Mouse (Mus musculus) left cerebral cortex, adult 9 months (tissue): Measurements from ENCODE around the gene I830077J02Rik.
"Not testable (repeated sequence)": the region's sequence is repeated elsewhere in the genome, so short reads cannot be mapped to it uniquely, and the experiment has no call there.

Experiments
- DNase-seq, 2 experiments: peaks; one replicate each; pipeline ENCODE4 v3.0.0; 2022; ENCODE audit warnings: low spot score in 2 of 2

The I830077J02Rik gene

DNA sequence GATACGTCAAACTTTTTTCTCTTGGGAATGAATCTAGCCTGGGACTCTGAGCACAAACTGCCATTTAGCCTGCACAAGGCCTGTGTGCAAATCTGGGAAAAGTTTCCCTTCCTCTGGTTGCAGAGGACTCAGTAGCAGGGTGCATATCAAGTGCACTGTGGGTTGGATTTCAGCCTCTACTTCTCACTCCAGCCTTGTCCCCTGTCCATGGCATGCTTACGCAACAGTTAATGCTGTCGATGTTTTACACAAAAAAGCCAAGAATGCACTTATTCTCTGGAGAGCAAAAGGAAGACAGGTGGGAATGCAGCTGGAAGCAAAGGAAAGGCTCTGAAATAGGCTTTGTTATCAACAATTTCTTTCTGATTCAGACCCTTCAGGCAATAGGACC lies 14.1 kb downstream of the I830077J02Rik start:
- no peak for DNase-seq

GRCm38 (mm10) chr3:105917656-105918354 lies 14.7 kb downstream of the I830077J02Rik start:
- DNase-seq: no peak

DNA sequence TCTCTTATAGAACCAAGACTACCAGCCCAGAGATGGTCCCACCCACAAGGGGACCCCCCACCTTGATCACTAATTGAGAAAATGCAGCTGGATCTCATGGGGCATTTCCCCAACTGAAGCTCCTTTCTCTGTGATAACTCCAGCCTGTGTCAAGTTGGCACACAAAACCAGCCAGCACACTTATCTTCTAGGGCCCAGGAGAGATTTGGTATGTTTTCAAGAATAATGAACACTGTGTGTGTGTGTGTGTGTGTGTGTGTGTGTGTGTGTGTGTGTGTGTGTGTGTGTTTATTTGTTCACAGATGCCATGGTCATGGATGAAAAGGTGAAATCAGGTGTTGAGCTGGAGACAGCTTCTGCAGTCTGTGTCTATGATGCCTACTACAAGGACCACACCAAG lies 16.0 kb downstream of the I830077J02Rik start:
- not testable (repeated sequence) for DNase-seq

DNA sequence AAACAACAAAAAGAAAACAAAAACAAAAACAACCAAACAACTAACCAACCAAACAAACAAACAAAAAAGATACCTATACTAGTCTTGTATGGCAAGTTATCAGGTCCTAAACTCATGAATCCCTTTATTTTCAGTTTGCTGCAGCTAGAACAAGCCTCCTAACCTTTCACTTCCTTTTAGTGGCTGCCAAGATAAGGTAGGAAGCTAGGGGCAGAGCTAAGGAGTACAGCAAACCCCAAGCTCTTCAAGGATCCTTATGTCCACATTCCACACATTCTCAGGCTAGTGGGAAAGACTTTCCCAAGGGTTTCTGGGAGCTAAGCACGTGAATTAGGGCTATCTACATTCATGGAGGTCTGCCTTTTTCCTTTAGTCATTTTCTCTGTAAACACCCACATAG lies 17.2 kb downstream of the I830077J02Rik start:
- DNase-seq: no peak

GRCm38 (mm10) chr3:105913839-105914681 lies 18.4 kb downstream of the I830077J02Rik start:
- no peak for DNase-seq

DNA sequence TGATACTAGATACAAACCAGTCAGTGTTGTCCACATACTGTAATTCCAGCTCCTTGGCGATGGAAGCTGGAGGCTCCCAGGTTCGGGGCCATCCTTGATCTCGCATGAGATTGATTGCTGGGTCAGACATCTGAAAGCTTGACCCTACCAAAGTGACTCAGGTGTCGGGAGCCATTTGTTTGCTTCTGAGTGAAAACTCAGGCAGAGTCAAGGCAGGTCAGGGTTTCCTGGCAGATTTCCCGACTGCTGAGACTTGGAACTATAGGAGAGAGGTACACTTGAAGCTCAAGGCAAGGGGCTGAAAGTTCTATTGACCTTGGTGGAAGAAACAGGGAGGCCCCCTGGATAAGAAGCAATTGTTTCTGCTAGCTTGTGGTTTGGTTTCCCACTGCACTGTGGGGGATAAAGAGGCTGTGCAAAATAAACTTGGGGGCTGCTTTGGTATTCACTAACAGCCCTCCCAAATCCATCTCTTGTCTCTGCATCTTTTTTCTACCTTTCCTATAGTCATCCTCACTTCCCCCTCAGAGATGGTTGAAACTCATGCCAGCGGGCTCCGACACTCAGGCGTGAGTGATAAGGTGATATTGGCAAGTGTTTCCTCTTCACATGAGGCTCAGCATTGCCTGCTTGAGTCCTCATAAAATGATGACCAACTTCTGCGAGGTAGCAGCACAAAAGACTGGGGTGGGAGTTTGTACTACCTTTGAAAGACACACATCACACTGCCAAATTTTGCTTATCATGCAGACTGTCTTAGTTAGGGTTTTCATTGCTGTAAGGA lies 20.2 kb downstream of the I830077J02Rik start:
- no peak for DNase-seq

DNA sequence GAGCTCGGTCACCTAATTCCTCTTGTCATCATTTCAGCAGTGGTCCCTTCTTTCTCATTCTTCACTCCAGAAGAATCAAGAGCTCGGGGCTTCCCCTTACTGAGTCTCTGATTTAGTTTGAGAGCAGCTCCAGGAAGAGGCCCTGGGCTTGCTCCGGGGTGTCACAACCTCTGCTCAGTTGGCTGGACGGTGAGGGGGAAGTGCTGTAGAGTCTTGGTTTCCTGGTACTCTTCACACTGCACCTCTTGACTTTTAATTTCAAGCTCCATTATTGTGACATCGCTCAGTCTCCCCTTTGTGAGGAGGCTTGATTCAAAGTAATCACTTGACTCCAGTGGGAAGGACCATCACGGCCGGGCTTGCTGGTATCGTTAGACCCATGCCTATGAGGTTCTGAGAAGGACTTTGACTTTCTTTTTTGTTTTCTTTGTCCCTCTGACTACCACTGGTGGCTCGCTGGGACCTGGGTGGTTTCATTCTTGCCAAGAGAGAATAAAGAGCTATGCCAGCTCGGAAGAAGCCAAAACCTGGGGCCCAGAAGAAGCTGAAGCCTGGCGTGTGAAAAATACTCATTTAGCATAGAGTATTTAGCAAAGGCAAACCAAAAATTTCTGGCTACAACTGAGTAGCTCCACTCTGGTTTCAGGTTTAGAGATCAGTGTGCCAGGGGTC lies 21.8 kb downstream of the I830077J02Rik start:
- no peak for DNase-seq

DNA sequence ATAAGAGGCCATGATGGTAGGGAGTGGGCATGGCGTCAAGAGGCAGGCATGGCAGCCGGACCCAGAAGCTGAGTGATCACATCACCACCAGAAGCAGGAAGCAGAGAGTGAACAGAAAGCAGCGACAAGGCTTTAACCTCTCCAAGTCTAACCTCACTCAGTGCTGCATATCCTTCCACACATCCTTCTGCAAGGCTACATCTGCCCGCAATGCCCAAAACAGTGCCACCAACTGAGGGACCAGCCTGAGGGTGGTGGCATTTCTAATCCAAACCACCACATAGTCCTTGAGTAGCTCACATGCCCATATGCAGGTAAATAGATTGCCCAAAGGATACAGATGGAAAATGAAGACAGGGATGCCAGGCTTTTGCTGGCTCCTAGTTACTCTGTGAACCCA lies 23.5 kb downstream of the I830077J02Rik start:
- no peak for DNase-seq

DNA sequence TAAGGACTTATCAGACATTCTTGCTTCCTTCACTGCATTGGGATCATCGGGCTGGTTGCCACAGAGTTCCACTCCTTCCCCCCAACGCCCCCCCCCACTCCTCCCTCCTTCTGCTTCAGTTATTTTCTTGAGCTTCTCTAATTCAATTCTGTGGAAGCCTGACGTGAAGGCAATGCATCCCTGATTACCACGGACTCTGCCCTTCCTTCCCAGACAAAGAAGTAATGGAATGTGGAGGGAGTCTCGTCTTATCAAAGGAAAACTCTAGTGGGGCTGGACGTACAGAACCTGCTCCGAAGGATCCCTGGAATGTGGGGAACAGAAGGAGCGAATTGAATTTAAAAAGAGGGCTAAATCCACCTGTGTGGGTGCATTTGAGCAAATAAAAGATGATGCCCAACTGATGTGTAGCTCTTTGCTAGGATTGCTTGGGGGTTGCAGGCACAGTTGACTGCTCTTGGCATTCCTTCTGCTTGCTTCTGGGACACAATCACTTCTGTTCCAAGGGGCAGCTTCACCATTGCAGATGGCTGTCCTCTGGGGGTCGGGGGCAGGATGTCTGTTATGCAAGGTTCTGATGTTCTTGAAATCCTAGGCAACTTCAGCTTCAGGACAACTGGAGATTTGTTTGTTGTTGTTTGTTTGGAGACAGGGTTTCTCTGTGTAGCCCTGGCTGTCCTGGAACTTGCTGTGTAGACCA lies 24.4 kb downstream of the I830077J02Rik start:
- DNase-seq: no peak

DNA sequence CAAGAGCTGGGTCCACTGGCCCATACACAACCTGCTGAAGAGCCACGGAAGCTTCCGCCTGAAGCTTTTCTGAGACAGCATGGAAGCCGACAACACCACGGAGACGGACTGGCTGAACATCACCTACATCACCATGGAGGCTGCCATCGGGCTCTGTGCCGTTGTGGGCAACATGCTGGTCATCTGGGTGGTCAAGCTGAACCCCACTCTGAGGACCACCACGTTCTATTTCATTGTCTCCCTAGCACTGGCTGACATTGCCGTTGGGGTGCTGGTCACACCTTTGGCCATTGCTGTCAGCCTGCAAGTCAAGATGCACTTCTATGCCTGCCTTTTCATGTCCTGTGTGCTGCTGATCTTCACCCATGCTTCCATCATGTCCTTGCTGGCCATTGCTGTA lies 27.7 kb downstream of the I830077J02Rik start:
- no peak for DNase-seq

DNA sequence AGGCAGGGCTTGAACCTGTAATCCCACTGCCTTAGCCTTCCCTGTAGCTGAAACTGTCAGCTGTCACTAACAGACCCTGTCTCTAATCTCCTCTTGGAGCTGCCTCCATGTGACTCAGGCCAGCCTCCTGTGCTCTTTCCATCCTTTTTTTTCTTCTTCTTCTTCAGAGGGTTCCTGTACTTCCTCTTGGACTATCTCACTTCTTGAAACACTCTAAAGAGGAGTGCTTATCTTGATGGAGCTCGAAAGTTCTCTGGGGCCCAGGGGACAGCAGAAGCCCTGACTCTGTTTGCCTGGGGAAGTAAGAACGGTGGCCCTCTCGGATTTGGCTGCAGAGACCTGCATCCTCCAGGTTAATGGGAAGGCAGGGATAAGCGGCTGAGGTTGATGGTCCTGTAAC lies 28.3 kb downstream of the I830077J02Rik start:
- no peak for DNase-seq

- no peak for DNase-seq
Observed at GRCm38 (mm10) chr3:105901468-105901867, 31.0 kb downstream of the I830077J02Rik start.

GRCm38 (mm10) chr3:105900716-105901115 lies 31.7 kb downstream of the I830077J02Rik start:
- DNase-seq: no peak

DNA sequence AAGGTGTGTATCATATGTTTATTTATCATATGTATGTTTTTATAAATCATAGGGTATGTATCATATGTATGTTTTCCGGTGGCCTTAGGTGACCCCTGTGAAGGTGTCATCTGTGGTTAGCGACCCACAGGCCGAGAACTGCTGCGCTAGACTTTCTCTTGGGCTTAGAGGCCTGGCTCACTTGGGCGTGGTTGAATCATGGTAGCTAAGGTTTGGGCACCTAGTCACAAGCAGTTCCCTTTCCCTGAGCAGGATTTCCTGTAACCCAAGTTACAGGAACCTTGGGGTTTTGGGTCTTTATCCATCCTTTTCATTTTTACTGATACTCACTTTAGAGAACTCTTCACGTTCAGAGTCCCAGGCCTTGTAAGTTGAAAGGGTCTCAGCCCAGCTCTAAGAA lies 32.2 kb downstream of the I830077J02Rik start:
- no peak for DNase-seq

GRCm38 (mm10) chr3:105899394-105900147 lies 32.9 kb downstream of the I830077J02Rik start:
- DNase-seq: peak in 1 of 2 experiments; percentile 87

DNA sequence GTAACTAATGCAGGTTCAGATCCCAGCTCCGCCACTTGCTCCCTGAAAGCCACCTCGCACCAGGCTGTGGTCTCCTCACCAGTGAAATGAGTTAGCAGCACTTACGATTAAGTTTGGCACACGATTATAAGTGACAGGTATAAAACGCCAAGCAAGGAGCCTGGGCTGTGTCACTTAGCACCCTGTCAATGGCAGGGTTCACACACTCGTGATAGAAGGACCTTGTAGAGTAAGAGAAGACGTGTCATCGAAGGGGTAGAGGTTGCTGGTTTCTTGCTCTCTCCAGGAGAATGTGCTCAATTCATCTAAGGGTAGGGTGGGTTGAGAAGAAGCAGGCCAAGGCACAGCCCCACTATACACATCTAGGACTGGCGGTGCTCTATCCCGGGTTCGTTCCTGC lies 33.6 kb downstream of the I830077J02Rik start:
- no peak for DNase-seq

GRCm38 (mm10) chr3:105898325-105898724 lies 34.1 kb downstream of the I830077J02Rik start:
- peak in 1 of 2 experiments; percentile 42 for DNase-seq

DNA sequence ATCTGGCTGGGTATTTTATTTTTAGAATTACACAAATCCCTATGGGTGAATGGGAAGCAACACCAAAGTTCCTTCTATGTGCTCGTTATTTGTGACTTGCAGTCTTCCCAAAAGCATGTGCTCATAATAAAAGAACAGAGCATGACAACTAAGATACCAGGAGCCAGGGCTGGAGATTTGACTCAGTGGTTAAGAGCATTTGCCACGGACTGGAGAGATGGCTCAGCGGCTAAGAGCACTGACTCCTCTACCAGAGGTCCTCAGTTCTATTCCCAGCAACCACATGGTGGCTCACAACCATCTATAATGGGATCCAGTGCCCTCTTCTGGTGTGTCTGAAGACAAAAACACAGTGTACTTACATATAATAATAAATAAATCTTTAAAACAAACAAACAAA lies 35.7 kb downstream of the I830077J02Rik start:
- DNase-seq: no peak

DNA sequence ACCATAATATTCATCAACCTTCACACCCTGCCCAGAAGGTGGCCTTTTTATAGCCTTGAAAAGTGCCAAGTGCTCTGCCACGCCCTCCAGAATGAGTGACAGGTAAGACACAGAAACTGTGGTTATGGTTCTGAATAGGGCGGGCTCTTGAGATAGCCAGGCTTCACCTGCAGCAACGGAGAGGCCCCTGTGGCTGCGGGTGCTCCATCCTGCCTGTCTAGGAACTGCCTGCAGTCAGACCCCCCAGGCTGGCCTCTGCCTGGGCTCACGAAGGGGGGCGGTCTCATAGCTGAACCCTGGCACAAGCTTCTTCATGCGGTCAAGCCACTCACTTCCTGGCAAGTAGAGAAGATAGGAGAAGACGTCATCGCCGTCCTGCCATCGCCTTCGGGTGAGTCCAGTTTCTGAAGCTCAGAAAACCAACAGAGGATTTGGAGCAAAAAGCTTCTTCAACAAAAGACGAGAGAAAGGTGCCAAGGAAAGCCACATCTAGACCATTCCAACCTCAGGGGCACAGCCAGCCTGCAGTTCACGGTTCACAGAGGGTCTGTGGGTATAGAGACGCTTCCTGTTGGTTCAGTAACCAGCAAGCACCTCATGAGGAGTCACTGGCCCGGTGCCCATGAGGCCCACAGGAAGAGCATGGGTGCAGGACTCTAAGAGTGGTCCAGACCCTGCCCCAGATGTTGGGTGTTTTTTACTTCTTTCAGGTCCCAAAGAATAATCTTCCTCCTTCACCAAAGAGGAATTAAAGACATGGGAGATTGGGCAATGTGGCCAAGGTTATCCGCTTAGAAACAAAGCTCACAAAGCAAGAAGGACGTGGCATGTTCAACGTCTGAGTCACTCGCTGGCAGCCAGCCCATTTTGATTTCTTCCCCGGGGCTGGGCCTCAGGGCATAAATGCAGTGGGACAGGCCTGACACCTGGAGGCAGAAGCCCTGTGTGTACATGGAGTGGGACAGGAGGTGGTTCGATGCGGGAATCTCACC lies 37.6 kb downstream of the I830077J02Rik start:
- DNase-seq: peak; percentile 52 to 79
